Mouse (Mus musculus): ENCODE results near the gene Dyrk1a. TPM values are rescaled to one million over a fixed set of nuclear protein-coding genes. Genes with fewer than 3 reads are reported as not detected.

Gene Dyrk1a
- total and polyA plus RNA-seq, 3 experiments: 28.2 to 80.5 (median 74.0) TPM

DNA sequence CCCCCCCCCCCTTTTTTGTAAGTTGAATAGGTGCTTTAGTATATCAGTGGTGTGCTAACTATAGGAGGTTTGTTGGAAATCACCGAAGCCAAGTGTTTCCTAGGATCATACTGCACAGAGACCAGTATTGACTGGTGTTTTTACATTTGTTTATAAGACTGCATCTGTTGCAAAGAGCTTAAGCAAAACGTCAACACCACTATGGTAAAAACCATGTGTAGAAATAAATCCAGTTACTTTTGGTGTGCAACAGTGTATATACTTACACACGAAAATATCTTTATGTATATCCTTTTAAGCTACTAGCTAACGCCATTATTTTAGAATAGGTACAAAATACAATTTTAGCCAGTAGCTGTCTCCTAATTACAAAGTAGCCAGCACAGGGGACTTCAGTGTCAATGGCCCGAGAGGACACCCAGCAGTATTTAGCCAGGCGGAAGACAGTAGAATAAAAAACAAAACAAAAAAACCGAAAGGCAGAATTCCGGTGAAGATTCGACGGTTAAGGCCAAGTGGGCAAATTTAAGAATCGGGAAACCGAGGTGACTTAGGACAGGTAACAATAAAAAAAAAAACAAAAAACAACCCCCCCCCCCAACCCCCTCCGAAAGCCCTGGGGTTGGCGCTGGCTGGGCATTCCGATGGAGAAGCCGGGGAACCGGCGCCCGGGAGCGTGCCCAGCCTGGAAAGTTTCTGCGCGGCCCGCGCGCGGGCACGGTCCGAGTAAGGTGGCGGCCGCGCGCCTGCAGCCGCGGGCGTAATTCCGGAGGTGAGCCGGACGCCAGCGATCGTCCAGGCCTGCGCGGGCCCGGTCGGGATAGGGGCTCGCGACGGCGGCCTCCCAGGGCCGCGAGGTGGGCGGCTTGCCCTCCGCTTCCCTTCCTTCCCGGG, 1.2 kb upstream of the Dyrk1a start:
- Histone ChIP-seq H3K4me1 (ENCODE audit: control insufficient read depth, insufficient read depth, low read length) (peaks cover 12% of the 10 kb centered on the region), H3K79me2 (replicated peaks; ENCODE audit: control insufficient read depth, insufficient read depth, low read length) (peaks cover 2% of the 10 kb centered on the region; the same call in 1 of the 2 replicates), H3K27me3 (ENCODE audit: control insufficient read depth, insufficient read depth, low read length) (no peaks in the 10 kb centered on the region), H3K36me3 (ENCODE audit: control insufficient read depth, insufficient read depth, low read length) (peaks cover 12% of the 10 kb centered on the region), H3K4me3 (peak overlapping the region; percentile 57), H3K9ac (ENCODE audit: low read depth, low read length) (peak overlapping the region; percentile 97), H3K27ac (peak overlapping the region; percentile 99)
- intact Hi-C loops (cut with DNase I): loop anchor here (1.0 to 5.0 kb wide), 4 partner anchors 42 to 197 kb away; partner anchors contain the start of genes Pigp and Vps26c
- DNase-seq: no peak
- 1% methylated on average over 51 of the region's 53 CpGs for WGBS
- TF ChIP-seq CTCF (IDR thresholded peaks at IDR 0.05) (no peak), POLR2A (IDR thresholded peaks at IDR 0.05; ENCODE audit: insufficient read depth, low read depth, low read length) (0 out of 2 replicates have a peak, but pooled peaks have one; percentile 44)

DNA sequence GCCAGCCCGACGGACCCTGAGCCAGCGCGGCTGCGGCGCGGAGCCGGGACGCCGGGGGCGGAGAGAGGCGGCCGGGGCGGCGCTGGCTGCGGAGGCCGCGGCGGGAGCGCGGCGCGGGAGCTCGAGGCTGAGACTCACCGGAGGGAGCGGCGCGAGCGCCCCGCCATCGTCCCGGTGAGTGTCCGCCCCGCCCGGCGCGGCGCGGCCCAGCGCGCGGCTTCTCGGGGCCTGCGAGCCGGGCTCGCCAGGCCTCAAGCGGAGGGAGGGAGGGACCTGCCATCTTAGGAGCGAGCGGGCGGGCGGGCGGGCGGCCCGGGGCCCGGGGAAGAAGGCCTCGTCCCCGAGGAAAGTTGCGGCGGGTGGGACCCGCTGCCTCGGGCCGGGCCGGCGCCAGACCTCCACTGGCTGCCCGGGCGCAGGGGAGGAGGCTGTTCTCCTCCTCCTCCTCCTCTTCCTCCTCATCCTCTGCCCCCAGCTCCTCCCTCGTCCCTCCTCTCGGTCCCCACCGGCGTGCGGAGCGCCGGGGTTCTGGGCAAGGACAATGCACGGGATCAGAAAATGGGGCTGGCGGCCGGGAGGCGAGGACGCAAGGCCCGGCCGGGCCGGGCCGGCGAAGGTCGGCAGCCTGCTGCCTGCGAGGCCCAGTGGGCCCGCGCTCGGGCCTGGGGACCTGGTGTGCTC, 691 bp downstream of the Dyrk1a start:
- Histone ChIP-seq H3K36me3 (ENCODE audit: control insufficient read depth, insufficient read depth, low read length) (peaks cover 16% of the 10 kb centered on the region), H3K4me1 (ENCODE audit: control insufficient read depth, insufficient read depth, low read length) (peaks cover 19% of the 10 kb centered on the region), H3K27me3 (ENCODE audit: control insufficient read depth, insufficient read depth, low read length) (no peaks in the 10 kb centered on the region), H3K79me2 (replicated peaks; ENCODE audit: control insufficient read depth, insufficient read depth, low read length) (peaks cover 4% of the 10 kb centered on the region), H3K9ac (ENCODE audit: low read depth, low read length) (peak overlapping the region; percentile 100), H3K27ac (peak overlapping the region; percentile 99), H3K4me3 (peak overlapping the region; percentile 69)
- TF ChIP-seq CTCF (IDR thresholded peaks at IDR 0.05) (no peak), POLR2A (IDR thresholded peaks at IDR 0.05; ENCODE audit: insufficient read depth, low read depth, low read length) (peak; percentile 60)
- peak; percentile 85 to 88 for DNase-seq
- WGBS: 3% methylated on average over 83 of the region's 88 CpGs
- intact Hi-C loops (cut with DNase I): loop anchor here (5.0 kb wide), 1 partner anchor 102 kb away; no protein-coding TSS in a partner anchor

GRCm38 (mm10) chr16:94571111-94571993, 1.5 kb downstream of the Dyrk1a start:
- H3K79me2 ChIP-seq (replicated peaks; ENCODE audit: control insufficient read depth, insufficient read depth, low read length): peaks cover 4% of the 10 kb centered on the region
- H3K4me3 ChIP-seq: peak overlapping the region; percentile 69
- peak overlapping the region; percentile 99 for H3K27ac ChIP-seq
- DNase-seq: no peak
- intact Hi-C loops (cut with DNase I): loop anchor here (5.0 kb wide), 1 partner anchor 101 kb away; no protein-coding TSS in a partner anchor
- no peaks in the 10 kb centered on the region for H3K27me3 ChIP-seq (ENCODE audit: control insufficient read depth, insufficient read depth, low read length)
- peaks cover 21% of the 10 kb centered on the region for H3K4me1 ChIP-seq (ENCODE audit: control insufficient read depth, insufficient read depth, low read length)
- H3K9ac ChIP-seq (ENCODE audit: low read depth, low read length): peak overlapping the region; percentile 100
- 13% methylated on average over 10 of the region's 10 CpGs for WGBS
- TF ChIP-seq CTCF (IDR thresholded peaks at IDR 0.05) (no peak), POLR2A (IDR thresholded peaks at IDR 0.05; ENCODE audit: insufficient read depth, low read depth, low read length) (no peak), EP300 (IDR thresholded peaks at IDR 0.05; ENCODE audit: insufficient read depth, low read depth, low read length) (no peak)
- H3K36me3 ChIP-seq (ENCODE audit: control insufficient read depth, insufficient read depth, low read length): peaks cover 24% of the 10 kb centered on the region

- no peaks in the 10 kb centered on the region for H3K27me3 ChIP-seq (ENCODE audit: control insufficient read depth, insufficient read depth, low read length)
- peaks cover 26% of the 10 kb centered on the region for H3K4me1 ChIP-seq (ENCODE audit: control insufficient read depth, insufficient read depth, low read length)
- peak overlapping the region; percentile 10; the same call in 1 of the 2 replicates for H3K27ac ChIP-seq
- no peak for TF ChIP-seq POLR2A (IDR thresholded peaks at IDR 0.05; ENCODE audit: insufficient read depth, low read depth, low read length)
- TF ChIP-seq CTCF (IDR thresholded peaks at IDR 0.05): no peak
- TF ChIP-seq EP300 (IDR thresholded peaks at IDR 0.05; ENCODE audit: insufficient read depth, low read depth, low read length): no peak
- DNase-seq: no peak
- peaks cover 6% of the 10 kb centered on the region for H3K79me2 ChIP-seq (replicated peaks; ENCODE audit: control insufficient read depth, insufficient read depth, low read length)
- WGBS: 13% methylated on average over 2 of the region's 2 CpGs
- intact Hi-C loops (cut with DNase I): loop anchor here (5.0 kb wide), 1 partner anchor 100 kb away; no protein-coding TSS in a partner anchor
- no peak overlapping the region for H3K4me3 ChIP-seq
- H3K9ac ChIP-seq (ENCODE audit: low read depth, low read length): no peak overlapping the region
- peaks cover 27% of the 10 kb centered on the region for H3K36me3 ChIP-seq (ENCODE audit: control insufficient read depth, insufficient read depth, low read length)
These were observed 2.6 kb downstream of the Dyrk1a start for GRCm38 (mm10) chr16:94572422-94572821.

- Histone ChIP-seq H3K4me1 (ENCODE audit: control insufficient read depth, insufficient read depth, low read length) (peaks cover 32% of the 10 kb centered on the region), H3K27ac (no peak overlapping the region), H3K79me2 (replicated peaks; ENCODE audit: control insufficient read depth, insufficient read depth, low read length) (peaks cover 10% of the 10 kb centered on the region), H3K36me3 (ENCODE audit: control insufficient read depth, insufficient read depth, low read length) (peaks cover 27% of the 10 kb centered on the region), H3K9ac (ENCODE audit: low read depth, low read length) (no peak overlapping the region), H3K27me3 (ENCODE audit: control insufficient read depth, insufficient read depth, low read length) (no peaks in the 10 kb centered on the region), H3K4me3 (no peak overlapping the region)
- 67% methylated on average over 3 of the region's 3 CpGs for WGBS
- no peak for DNase-seq
- intact Hi-C loops (cut with DNase I): loop anchor here (5.0 kb wide), 1 partner anchor 98 kb away; no protein-coding TSS in a partner anchor
- TF ChIP-seq CTCF (IDR thresholded peaks at IDR 0.05) (no peak), EP300 (IDR thresholded peaks at IDR 0.05; ENCODE audit: insufficient read depth, low read depth, low read length) (no peak), POLR2A (IDR thresholded peaks at IDR 0.05; ENCODE audit: insufficient read depth, low read depth, low read length) (no peak)
These were observed 4.4 kb downstream of the Dyrk1a start for GRCm38 (mm10) chr16:94574025-94574717.

Measured in heart, adult 2 months (tissue).